In genomic region chr7:145190520-145190919, GRCm38 (mm10) we compare ENCODE assay signal across 25 mouse cellular contexts. TPM values are rescaled to one million over a fixed set of nuclear protein-coding genes. Genes with fewer than 3 reads are reported as not detected.
"Had no signal": no experiment of that assay in that cellular context is flagged by ENCODE, and none has a peak within 500 bp of the region (broad histone marks: within the 10 kb centered on the region; RNA-seq: fewer than 3 reads in every experiment).

No protein-coding gene starts in this region.

- H3K4me2 ChIP-seq: liver, embryonic 13.5 days; liver, embryonic 15.5 days; lung, embryonic 15.5 days; midbrain, embryonic 12.5 days; neural tube, embryonic 13.5 days; neural tube, embryonic 15.5 days; stomach, embryonic 15.5 days had no signal

- H3K4me1 ChIP-seq: liver, embryonic 13.5 days; liver, embryonic 15.5 days had no signal

- H3K27ac ChIP-seq: liver, embryonic 13.5 days; liver, embryonic 15.5 days; lung, embryonic 15.5 days; midbrain, embryonic 10.5 days; midbrain, embryonic 12.5 days; neural tube, embryonic 13.5 days; neural tube, embryonic 15.5 days; stomach, embryonic 15.5 days; stomach, postnatal 0 days had no signal

- H3K4me3 ChIP-seq: liver, embryonic 13.5 days; liver, embryonic 15.5 days; lung, embryonic 15.5 days; midbrain, embryonic 10.5 days; midbrain, embryonic 12.5 days; myocyte; neural tube, embryonic 13.5 days; neural tube, embryonic 15.5 days; stomach, embryonic 15.5 days had no signal

- ATAC-seq: liver, postnatal 0 days; lung, postnatal 0 days; midbrain, embryonic 16.5 days had no signal

- DNase-seq: liver, embryonic 13.5 days; liver, postnatal 0 days; lung, adult 2 months; lung, postnatal 14 days; lung, postnatal 36 days; midbrain, embryonic 14.5 days; retina, postnatal 1 day; right cerebral cortex, adult 18-20 months; right cerebral cortex, postnatal 14 days; thymus, adult 2 months; thymus, postnatal 14 days; thymus, postnatal 36 days had no signal

- H3K36me3 ChIP-seq: liver, embryonic 13.5 days; liver, embryonic 15.5 days; lung, embryonic 15.5 days; midbrain, embryonic 10.5 days; midbrain, embryonic 12.5 days; neural tube, embryonic 13.5 days; neural tube, embryonic 15.5 days; stomach, embryonic 15.5 days had no signal

- H3K27me3 ChIP-seq: liver, embryonic 13.5 days; liver, embryonic 15.5 days; lung, embryonic 15.5 days; midbrain, embryonic 12.5 days; neural tube, embryonic 13.5 days; neural tube, embryonic 15.5 days; stomach, embryonic 15.5 days had no signal

- H3K9me3 ChIP-seq: liver, embryonic 13.5 days; liver, embryonic 15.5 days; lung, embryonic 15.5 days; midbrain, embryonic 10.5 days; midbrain, embryonic 12.5 days; neural tube, embryonic 13.5 days; neural tube, embryonic 15.5 days; stomach, embryonic 15.5 days had no signal

- H3K9ac ChIP-seq: liver, embryonic 13.5 days; liver, embryonic 15.5 days; liver, postnatal 0 days; lung, embryonic 15.5 days; midbrain, embryonic 12.5 days; neural tube, embryonic 13.5 days; neural tube, embryonic 15.5 days; stomach, embryonic 15.5 days had no signal

RNA-seq across cellular contexts. Expression of gene 1810010D01Rik, which starts 17.4 kb away (rescaled TPM):
- total RNA-seq: megakaryocyte-erythroid progenitor cell, adult 5-6 weeks had no signal
- polyA plus RNA-seq: liver, postnatal 0 days; myocyte; neural tube, embryonic 11.5 days; neural tube, embryonic 13.5 days; neural tube, embryonic 15.5 days had no signal
